Mouse (Mus musculus) lung, embryonic 15.5 days (tissue): ENCODE measurements around the gene Krtap5-1. TPM values are rescaled to one million over a fixed set of nuclear protein-coding genes. Genes with fewer than 3 reads are reported as not detected.
"Not testable (repeated sequence)": the region's sequence is repeated elsewhere in the genome, so short reads cannot be mapped to it uniquely, and the experiment has no call there.

Experiments used
- ATAC-seq: fragments of 200-750 bp; cut with Nextera tagmentation; 2 replicates; pipeline ENCODE4 v1.8.0; 2017; ENCODE audit warnings: moderate number of reproducible peaks, borderline replicate concordance; ENCODE audit not compliant: low FRiP score, low TSS enrichment; ENCODE audit errors: extremely low read depth
- H3K27ac ChIP-seq: fragments of 300-500 bp; sonication (generic); 2 replicates; pipeline ENCODE4 v1.5.1; 2015; ENCODE audit warnings: moderate library complexity, mild to moderate bottlenecking, inconsistent platforms
- H3K27me3 ChIP-seq: fragments of 300-500 bp; sonication (generic); 2 replicates; pipeline ENCODE4 v1.6.1; 2015; ENCODE audit warnings: inconsistent platforms
- H3K36me3 ChIP-seq: fragments of 300-500 bp; sonication (generic); 2 replicates; pipeline ENCODE4 v1.6.1; 2015; ENCODE audit warnings: inconsistent platforms
- H3K4me1 ChIP-seq: fragments of 300-500 bp; sonication (generic); 2 replicates; pipeline ENCODE4 v1.6.1; 2015; ENCODE audit warnings: inconsistent platforms
- H3K4me2 ChIP-seq: fragments of 300-500 bp; sonication (generic); 2 replicates; pipeline ENCODE4 v1.6.1; 2015; ENCODE audit warnings: inconsistent platforms, mild to moderate bottlenecking, moderate library complexity
- H3K4me3 ChIP-seq: fragments of 300-500 bp; sonication (generic); 2 replicates; pipeline ENCODE4 v1.5.1; 2015; ENCODE audit warnings: mild to moderate bottlenecking, inconsistent platforms
- H3K9ac ChIP-seq: fragments of 300-500 bp; sonication (generic); 2 replicates; pipeline ENCODE4 v1.6.1; 2015; ENCODE audit warnings: inconsistent platforms
- H3K9me3 ChIP-seq: fragments of 300-500 bp; sonication (generic); 2 replicates; pipeline ENCODE4 v1.6.1; 2016; ENCODE audit warnings: inconsistent platforms
- WGBS: fragments of 180-500 bp; shearing (Covaris S2); methylation state at CpG from one replicate; pipeline ENCODE4 v1.1.7; 2015; 5-methylcytosine and 5-hydroxymethylcytosine counted together
- polyA plus RNA-seq: library from polyadenylated mRNA; unstranded; fragments of >200 nt; fragmentation: Nextera tagmentation; extraction: Ambion mirVana; gene quantifications from 2 replicates; pipeline ENCODE4 v1.2.1, GENCODE M21; 2015

Gene Krtap5-1
- polyA plus RNA-seq, 1 experiment from 2014 or later, result not detected

GRCm38 (mm10) chr7:142293851-142294250 lies 3.1 kb downstream of the Krtap5-1 start:
- H3K4me1 ChIP-seq, ATAC-seq, H3K27me3 ChIP-seq, H3K4me3 ChIP-seq, H3K36me3 ChIP-seq, H3K9me3 ChIP-seq, H3K9ac ChIP-seq, H3K4me2 ChIP-seq, H3K27ac ChIP-seq: not testable (repeated sequence)
- WGBS, result 0% methylated on average over 2 of the region's 2 CpGs

GRCm38 (mm10) chr7:142285910-142286612 lies 10.9 kb downstream of the Krtap5-1 start:
- not testable (repeated sequence) for H3K9me3 ChIP-seq, H3K4me2 ChIP-seq, H3K27ac ChIP-seq, H3K4me3 ChIP-seq, H3K36me3 ChIP-seq, H3K27me3 ChIP-seq, H3K9ac ChIP-seq, ATAC-seq
- H3K4me1 ChIP-seq, result peaks cover 16% of the 10 kb centered on the region
- 41% methylated on average over 9 of the region's 9 CpGs for WGBS

GRCm38 (mm10) chr7:142285130-142285835 lies 11.6 kb downstream of the Krtap5-1 start:
- 15% methylated on average over 23 of the region's 23 CpGs for WGBS
- peaks cover 16% of the 10 kb centered on the region for H3K4me1 ChIP-seq
- H3K9ac ChIP-seq, result no peak overlapping the region; the same call in 1 of the 2 replicates
- no peaks in the 10 kb centered on the region for H3K36me3 ChIP-seq
- H3K4me3 ChIP-seq, result peak overlapping the region; percentile 50
- peak overlapping the region; percentile 87 for H3K4me2 ChIP-seq
- peak overlapping the region; percentile 92; the same call in 1 of the 2 replicates for H3K27ac ChIP-seq
- no peaks in the 10 kb centered on the region for H3K27me3 ChIP-seq
- no peaks in the 10 kb centered on the region for H3K9me3 ChIP-seq
- ATAC-seq, result peak; percentile 51; the same call in 1 of the 2 replicates

- 0% methylated on average over 19 of the region's 19 CpGs for WGBS
Observed at GRCm38 (mm10) chr7:142284615-142285080, 12.3 kb downstream of the Krtap5-1 start.

GRCm38 (mm10) chr7:142284023-142284591 lies 12.8 kb downstream of the Krtap5-1 start:
- no peaks in the 10 kb centered on the region for H3K9me3 ChIP-seq
- peak overlapping the region; percentile 61 for H3K9ac ChIP-seq
- H3K4me3 ChIP-seq, result peak overlapping the region; percentile 50
- H3K27ac ChIP-seq, result peak overlapping the region; percentile 92
- ATAC-seq, result peak; percentile 84
- H3K27me3 ChIP-seq, result no peaks in the 10 kb centered on the region
- H3K4me2 ChIP-seq, result peak overlapping the region; percentile 87
- under 1% methylated on average over 38 of the region's 38 CpGs for WGBS
- no peaks in the 10 kb centered on the region for H3K36me3 ChIP-seq
- H3K4me1 ChIP-seq, result peaks cover 16% of the 10 kb centered on the region

More at GRCm38 (mm10) chr7:142284615-142285080, 12.3 kb downstream of the Krtap5-1 start:
- Histone ChIP-seq H3K27ac (peak overlapping the region; percentile 92), H3K9me3 (no peaks in the 10 kb centered on the region), H3K9ac (peak overlapping the region; percentile 61), H3K4me2 (peak overlapping the region; percentile 87), H3K27me3 (no peaks in the 10 kb centered on the region), H3K36me3 (no peaks in the 10 kb centered on the region), H3K4me1 (peaks cover 16% of the 10 kb centered on the region), H3K4me3 (peak overlapping the region; percentile 50)
- peak; percentile 79 for ATAC-seq

GRCm38 (mm10) chr7:142282847-142283246 lies 14.1 kb downstream of the Krtap5-1 start:
- H3K36me3 ChIP-seq, H3K9ac ChIP-seq, ATAC-seq, H3K27ac ChIP-seq, H3K4me3 ChIP-seq, H3K9me3 ChIP-seq, H3K27me3 ChIP-seq: not testable (repeated sequence)
- H3K4me1 ChIP-seq, result peaks cover 16% of the 10 kb centered on the region
- 19% methylated on average over 2 of the region's 2 CpGs for WGBS
- H3K4me2 ChIP-seq, result peak overlapping the region; percentile 87; the same call in 1 of the 2 replicates

GRCm38 (mm10) chr7:142279291-142279690 lies 17.6 kb downstream of the Krtap5-1 start:
- not testable (repeated sequence) for H3K36me3 ChIP-seq, H3K9me3 ChIP-seq, H3K9ac ChIP-seq, H3K4me1 ChIP-seq, H3K27ac ChIP-seq, H3K27me3 ChIP-seq, H3K4me3 ChIP-seq, ATAC-seq, H3K4me2 ChIP-seq
- WGBS, result 96% methylated on average over 1 of the region's 1 CpGs

GRCm38 (mm10) chr7:142278183-142278582 lies 18.7 kb downstream of the Krtap5-1 start:
- not testable (repeated sequence) for H3K4me3 ChIP-seq, H3K4me1 ChIP-seq, ATAC-seq, H3K27ac ChIP-seq, H3K27me3 ChIP-seq, H3K4me2 ChIP-seq, H3K9me3 ChIP-seq, H3K9ac ChIP-seq, H3K36me3 ChIP-seq
- WGBS, result 0% methylated on average over 3 of the region's 3 CpGs

- H3K9me3 ChIP-seq, ATAC-seq, H3K9ac ChIP-seq, H3K4me3 ChIP-seq, H3K4me2 ChIP-seq, H3K36me3 ChIP-seq, H3K27me3 ChIP-seq, H3K4me1 ChIP-seq, H3K27ac ChIP-seq: not testable (repeated sequence)
Observed at GRCm38 (mm10) chr7:142274263-142274662, 22.7 kb downstream of the Krtap5-1 start, which contains the start of gene Gm4559. TSS of gene Gm4559 (minus strand) at chr7:142274363.

- H3K4me3 ChIP-seq, H3K27me3 ChIP-seq, H3K9ac ChIP-seq, H3K4me1 ChIP-seq, H3K4me2 ChIP-seq, H3K36me3 ChIP-seq, H3K27ac ChIP-seq, H3K9me3 ChIP-seq, ATAC-seq: not testable (repeated sequence)
- 41% methylated on average over 1 of the region's 1 CpGs for WGBS
Observed at GRCm38 (mm10) chr7:142258254-142258653, 38.7 kb downstream of the Krtap5-1 start, which contains the start of gene Gm2431. TSS of gene Gm2431 (minus strand) at chr7:142258354.

GRCm38 (mm10) chr7:142255517-142255916 lies 41.4 kb downstream of the Krtap5-1 start:
- Histone ChIP-seq H3K9me3 (no peaks in the 10 kb centered on the region), H3K4me1 (no peaks in the 10 kb centered on the region), H3K27ac (no peak overlapping the region), H3K4me3 (no peak overlapping the region), H3K9ac (no peak overlapping the region), H3K4me2 (no peak overlapping the region), H3K36me3 (no peaks in the 10 kb centered on the region), H3K27me3 (no peaks in the 10 kb centered on the region)
- ATAC-seq, result no peak
- 0% methylated on average over 2 of the region's 2 CpGs for WGBS

- no peaks in the 10 kb centered on the region for H3K36me3 ChIP-seq
- H3K27me3 ChIP-seq, result no peaks in the 10 kb centered on the region
- H3K27ac ChIP-seq, result no peak overlapping the region
- no peak for ATAC-seq
- no peak overlapping the region for H3K4me2 ChIP-seq
- WGBS, result 0% methylated on average over 1 of the region's 1 CpGs
- H3K9ac ChIP-seq, result no peak overlapping the region
- no peak overlapping the region for H3K4me3 ChIP-seq
- no peaks in the 10 kb centered on the region for H3K9me3 ChIP-seq
- no peaks in the 10 kb centered on the region for H3K4me1 ChIP-seq
Observed at GRCm38 (mm10) chr7:142249824-142250223, 47.1 kb downstream of the Krtap5-1 start.
